Mouse (Mus musculus) spleen, postnatal 0 days (tissue): Measurements from ENCODE around the gene Zfp248. TPM values are rescaled to one million over a fixed set of nuclear protein-coding genes. Genes with fewer than 3 reads are reported as not detected.

Source experiments
- polyA plus RNA-seq: library from polyadenylated mRNA; unstranded; fragments of >200 nt; fragmentation: Nextera tagmentation; extraction: Ambion mirVana; gene quantifications from 2 replicates; pipeline ENCODE4 v1.2.1, GENCODE M21; 2015

Zfp248 gene
- 1.2 and 1.7 TPM in 2 replicates for polyA plus RNA-seq

GRCm38 (mm10) chr6:118455042-118455631 is at the start of gene Zfp248:
Gene Zfp248, minus strand, starts transcription at chr6:118455528.

GRCm38 (mm10) chr6:118478957-118479708 is 23.8 kb upstream of the Zfp248 start, which contains the start of gene Zfp9:
Gene Zfp9, minus strand, starts transcription at chr6:118479320.

GRCm38 (mm10) chr6:118419050-118419920 is 36.0 kb downstream of the Zfp248 start, which contains the start of gene Bms1:
Gene Bms1, minus strand, starts transcription at chr6:118419474.

Other genes with a start within 250 kb of the Zfp248 start
- gene Bms1, start 36.1 kb downstream of the Zfp248 start, polyA plus RNA-seq: 16.2 and 16.4 TPM in 2 replicates
- 1.3 and 1.7 TPM in 2 replicates for gene Zfp9, start 23.8 kb upstream of the Zfp248 start, polyA plus RNA-seq
- gene Ankrd26, start 106.7 kb upstream of the Zfp248 start, polyA plus RNA-seq: 11.2 and 11.9 TPM in 2 replicates